20 mouse cellular contexts compared by ENCODE assay signal in genomic region chr11:45509278-45509677, GRCm38 (mm10).
"Had no signal": no experiment of that assay in that cellular context is flagged by ENCODE, and none has a peak within 500 bp of the region (broad histone marks: within the 10 kb centered on the region; RNA-seq: fewer than 3 reads in every experiment).

No protein-coding gene starts in this region.

- H3K36me3 ChIP-seq: heart, embryonic 10.5 days; heart, embryonic 12.5 days; hindbrain, embryonic 10.5 days; hindbrain, embryonic 12.5 days; intestine, embryonic 15.5 days; limb, embryonic 10.5 days; limb, embryonic 12.5 days; liver, embryonic 13.5 days; liver, embryonic 15.5 days had no signal

- H3K27ac ChIP-seq: gastrocnemius, adult 2 months; heart, embryonic 10.5 days; hindbrain, embryonic 10.5 days; hindbrain, embryonic 14.5 days; intestine, embryonic 15.5 days; layer of hippocampus, adult 2 months; left cerebral cortex, adult 2 months; liver, embryonic 13.5 days; liver, embryonic 15.5 days had no signal

- ATAC-seq: inflammation-experienced regulatory T-cells, adult 6 months; intestine, embryonic 15.5 days; intestine, postnatal 0 days; liver, postnatal 0 days had no signal

- H3K4me2 ChIP-seq: heart, embryonic 12.5 days; hindbrain, embryonic 12.5 days; hindbrain, embryonic 14.5 days; intestine, embryonic 15.5 days; limb, embryonic 12.5 days; liver, embryonic 11.5 days; liver, embryonic 13.5 days; liver, embryonic 15.5 days had no signal

- H3K9me3 ChIP-seq: heart, embryonic 10.5 days; hindbrain, embryonic 10.5 days; hindbrain, embryonic 12.5 days; intestine, embryonic 15.5 days; limb, embryonic 10.5 days; liver, embryonic 13.5 days; liver, embryonic 15.5 days had no signal

- H3K4me1 ChIP-seq: heart, embryonic 10.5 days; heart, embryonic 12.5 days; hindbrain, embryonic 10.5 days; intestine, embryonic 15.5 days; liver, embryonic 13.5 days; liver, embryonic 15.5 days had no signal

- H3K9ac ChIP-seq: heart, embryonic 12.5 days; hindbrain, embryonic 12.5 days; hindbrain, embryonic 14.5 days; intestine, embryonic 15.5 days; limb, embryonic 12.5 days; liver, embryonic 13.5 days; liver, embryonic 15.5 days; liver, postnatal 0 days had no signal

- H3K27me3 ChIP-seq: heart, embryonic 12.5 days; hindbrain, embryonic 12.5 days; intestine, embryonic 15.5 days; limb, embryonic 12.5 days; liver, embryonic 13.5 days; liver, embryonic 15.5 days had no signal

- H3K4me3 ChIP-seq: gastrocnemius, adult 2 months; heart, embryonic 10.5 days; heart, embryonic 12.5 days; hindbrain, embryonic 10.5 days; hindbrain, embryonic 12.5 days; intestine, embryonic 15.5 days; layer of hippocampus, adult 2 months; left cerebral cortex, adult 2 months; limb, embryonic 10.5 days; limb, embryonic 12.5 days; liver, embryonic 13.5 days; liver, embryonic 15.5 days had no signal

- DNase-seq: gastrocnemius, postnatal 10 days; gastrocnemius, postnatal 25 days; liver; liver, embryonic 13.5 days; liver, postnatal 0 days had no signal
